Mouse (Mus musculus): Measurements from ENCODE around the gene Best1. TPM values are rescaled to one million over a fixed set of nuclear protein-coding genes. Genes with fewer than 3 reads are reported as not detected.

Best1 gene
- total RNA-seq, 2 experiments from 2014 or later: 0.29 to 0.41 TPM

GRCm38 (mm10) chr19:9941809-9942208 is 59.6 kb downstream of the Best1 start:
- intact Hi-C loops (cut with DNase I; ENCODE audit: low total_unique reads): no loop called here

DNA sequence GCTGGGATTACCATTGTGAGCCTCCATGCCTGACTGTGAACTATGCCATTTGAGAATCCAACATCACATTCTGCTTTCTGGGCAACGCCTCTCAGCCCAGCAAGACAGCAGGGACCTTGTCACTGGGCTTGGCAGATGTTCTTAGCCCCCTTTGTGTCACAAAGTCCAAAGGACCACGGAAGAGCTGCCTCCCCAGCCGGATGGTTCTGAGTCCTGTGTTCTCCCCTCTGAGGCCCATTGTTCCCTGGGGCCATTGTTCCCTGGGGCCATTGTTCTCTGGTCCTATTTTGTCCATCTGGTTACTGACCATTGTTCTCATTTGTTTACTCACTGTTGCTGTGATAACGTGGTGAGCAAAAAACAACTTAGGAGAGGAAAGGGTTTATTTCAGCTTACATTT is 60.5 kb downstream of the Best1 start:
- DNase-seq: no peak

More at GRCm38 (mm10) chr19:9941809-9942208, 59.6 kb downstream of the Best1 start:
- DNase-seq: no peak

DNA sequence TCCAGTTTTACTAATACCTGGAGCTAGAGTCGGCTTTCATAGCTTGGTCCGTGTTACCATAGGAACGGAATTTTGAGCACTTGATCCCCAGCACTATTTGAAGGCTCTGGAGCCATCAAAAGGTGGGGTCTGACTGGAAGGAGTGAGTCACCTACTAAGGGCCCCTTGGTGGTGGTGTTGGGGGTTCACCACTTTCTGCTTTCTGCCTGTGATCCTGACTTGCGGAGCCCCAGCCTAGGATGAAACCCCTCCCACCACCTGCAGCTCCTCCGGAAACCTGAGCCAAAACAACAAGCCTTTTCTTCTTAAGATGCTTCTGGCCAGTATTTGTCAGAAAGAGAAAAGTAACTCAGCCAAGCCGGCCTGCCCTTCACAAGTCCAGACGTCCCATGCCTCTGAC is 61.6 kb downstream of the Best1 start:
- DNase-seq: no peak
- intact Hi-C loops (cut with DNase I; ENCODE audit: low total_unique reads): no loop called here

More for the DNA sequence above, 60.5 kb downstream of the Best1 start:
- intact Hi-C loops (cut with DNase I; ENCODE audit: low total_unique reads): no loop called here

- intact Hi-C loops (cut with DNase I; ENCODE audit: low total_unique reads): no loop called here
- no peak for DNase-seq
Observed at GRCm38 (mm10) chr19:9938824-9939303, 62.6 kb downstream of the Best1 start.

DNA sequence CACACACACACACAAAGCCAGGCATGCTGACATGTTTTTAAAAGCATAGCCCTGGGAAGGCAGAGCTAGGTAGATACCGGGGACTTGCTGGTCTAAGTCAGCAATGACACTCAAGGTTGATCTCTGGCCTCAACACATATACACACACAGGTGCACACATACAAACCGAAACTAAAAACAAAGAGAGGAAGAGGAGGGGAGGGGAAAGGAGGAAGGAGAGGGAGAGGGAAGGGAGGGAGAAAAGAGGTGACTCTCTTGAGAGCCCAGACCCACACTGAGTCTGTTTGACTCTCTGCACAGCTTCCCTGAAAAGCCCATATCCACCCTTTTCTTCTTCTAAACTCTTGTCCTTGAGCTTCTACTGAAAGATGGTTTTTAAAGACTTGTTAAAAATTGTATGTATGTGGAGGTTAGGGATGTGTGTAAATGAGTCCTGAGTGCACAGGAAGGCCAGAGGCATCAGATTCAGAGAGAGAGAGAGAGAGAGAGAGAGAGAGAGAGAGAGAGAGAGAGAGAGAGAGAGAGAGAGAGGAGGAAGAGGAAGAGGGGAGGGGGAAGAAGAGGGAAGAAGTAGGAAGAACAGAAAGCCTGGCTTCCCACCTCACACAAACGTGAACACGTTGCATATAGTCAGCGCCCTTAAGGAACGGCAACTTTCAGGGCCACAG is 63.1 kb downstream of the Best1 start:
- DNase-seq: no peak
- intact Hi-C loops (cut with DNase I; ENCODE audit: low total_unique reads): no loop called here

DNA sequence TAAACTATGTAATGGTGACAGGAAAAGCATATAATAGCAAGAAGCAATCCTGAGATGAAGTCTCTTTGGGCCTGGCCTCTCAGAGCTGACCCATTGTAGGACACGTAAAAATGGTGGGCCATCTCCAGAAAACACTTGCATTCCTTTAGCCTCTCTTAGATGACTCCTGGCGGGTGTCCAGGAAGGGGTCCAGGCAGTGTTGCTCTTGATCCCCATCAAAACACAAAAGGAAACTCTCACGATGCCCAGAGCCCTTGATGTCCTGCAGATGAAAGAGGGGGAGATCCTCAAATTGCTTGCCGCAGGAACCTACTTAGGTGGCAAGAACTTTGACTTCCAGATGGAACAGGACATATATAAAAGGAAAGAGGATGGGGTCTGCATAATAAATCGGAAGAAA is 64.0 kb downstream of the Best1 start:
- no peak for DNase-seq
- intact Hi-C loops (cut with DNase I; ENCODE audit: low total_unique reads): no loop called here

- DNase-seq: no peak
- intact Hi-C loops (cut with DNase I; ENCODE audit: low total_unique reads): no loop called here
Observed at GRCm38 (mm10) chr19:9936579-9936978, 64.9 kb downstream of the Best1 start.

Other genes starting within 250 kb of the Best1 start
- gene Scgb2a2, start 154.1 kb downstream of the Best1 start, total RNA-seq (2021): not detected
- 1 to 10 TPM; 8.3 to 9.1 TPM for gene Incenp, start 102.1 kb downstream of the Best1 start, total RNA-seq (2021)
- gene Fth1, start 21.0 kb downstream of the Best1 start, total RNA-seq (2021): 1,000 to 10,000 TPM; 2,162 to 2,185 TPM
- 10 to 100 TPM in 1 of 2 experiments, 1 to 10 TPM in 1; 7.4 to 11.6 TPM for gene Rab3il1, start within 50 bp of the Best1 start, total RNA-seq (2021)
- gene Fads3, start 39.9 kb upstream of the Best1 start, total RNA-seq (2021): 1 to 10 TPM; 5.4 to 6.0 TPM
- 10 to 100 TPM in 1 of 2 experiments, 1 to 10 TPM in 1; 6.7 to 11.1 TPM for gene Fads2, start 100.1 kb upstream of the Best1 start, total RNA-seq (2021)
- gene Fads1, start 181.3 kb upstream of the Best1 start, total RNA-seq (2021): 10 to 100 TPM; 10.5 to 16.5 TPM
- gene Tmem258, start 202.4 kb upstream of the Best1 start, total RNA-seq (2021): 10 to 100 TPM; 92.6 to 96.5 TPM
- gene Fen1, start 202.5 kb upstream of the Best1 start, total RNA-seq (2021): 1 to 10 TPM; 4.2 to 6.2 TPM
- gene Myrf, start 239.1 kb upstream of the Best1 start, total RNA-seq (2021): under 1 TPM in 1 of 2 experiments, not detected in 1; 0.08 TPM